Mouse (Mus musculus): ENCODE data around the gene Isl1.

Gene Isl1

DNA sequence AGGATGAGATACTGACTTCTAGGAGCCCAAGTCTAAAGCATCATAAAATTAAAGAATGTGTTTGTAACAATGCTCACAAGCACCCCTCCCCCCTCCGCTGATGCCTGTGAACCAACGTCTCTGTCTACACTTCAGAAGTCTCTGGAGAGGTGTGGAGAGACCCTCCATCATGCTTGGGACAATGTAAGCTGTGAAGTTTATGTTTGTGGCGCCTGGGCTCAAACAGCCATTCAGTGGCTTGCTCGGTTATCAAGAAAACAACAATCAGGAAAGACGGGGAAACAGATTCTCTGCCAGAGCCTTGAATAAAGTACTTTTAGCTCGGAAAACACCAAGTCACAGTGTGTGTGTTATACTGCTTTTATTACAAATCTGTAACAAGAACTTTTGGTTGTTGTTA is 14.8 kb downstream of the Isl1 start:
- no peak for DNase-seq (ENCODE audit: low read depth, low spot score)

GRCm38 (mm10) chr13:116294151-116294461 is 15.4 kb downstream of the Isl1 start:
- DNase-seq (ENCODE audit: low read depth, low spot score), result no peak

- DNase-seq (ENCODE audit: low read depth, low spot score), result no peak
Observed at GRCm38 (mm10) chr13:116293301-116294150, 16.0 kb downstream of the Isl1 start.

DNA sequence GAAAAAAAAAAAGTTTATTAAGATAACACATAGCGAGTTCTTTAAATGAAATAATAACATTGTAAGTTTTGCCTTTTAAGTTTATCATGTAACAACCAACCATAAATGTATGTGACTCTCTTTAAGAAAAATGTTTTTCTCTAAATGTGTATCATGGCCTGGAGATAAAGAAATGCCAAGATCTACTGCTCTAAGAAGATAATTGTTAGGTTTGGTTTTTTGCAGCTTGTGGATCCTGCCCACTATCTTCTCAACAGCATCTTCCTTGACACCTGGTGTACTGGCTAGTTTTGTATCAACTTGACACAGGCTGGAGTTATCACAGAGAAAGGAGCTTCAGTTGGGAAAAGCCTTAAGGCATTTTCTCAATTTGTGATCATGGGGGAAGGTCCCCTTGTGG is 19.8 kb downstream of the Isl1 start:
- no peak for DNase-seq (ENCODE audit: low read depth, low spot score)

- no peak for DNase-seq (ENCODE audit: low read depth, low spot score)
Observed at GRCm38 (mm10) chr13:116279207-116279772, 30.2 kb downstream of the Isl1 start.

Data from skeletal muscle tissue, adult 2 months (tissue).